Mouse (Mus musculus) megakaryocyte-erythroid progenitor cell, adult 5-6 weeks (primary cell): ENCODE results near the gene Grm1. TPM values are rescaled to one million over a fixed set of nuclear protein-coding genes. Genes with fewer than 3 reads are reported as not detected.

Experiments
- total RNA-seq, 2 experiments: library from RNA; stranded (forward) in 1 of 2; stranded (reverse) in 1 of 2; fragments of 200-1000, 215-1000 nt in 1 of 2; fragments of >200 nt in 1 of 2; fragmentation: Nextera tagmentation in 1 of 2; gene quantifications; 2 replicates each; pipeline ENCODE4 v1.2.3; 2014 to 2017

Grm1 gene
- total RNA-seq, 2 experiments from 2014 or later, result not detected

Other genes starting within 250 kb of the Grm1 start
- gene Shprh, start 67.1 kb upstream of the Grm1 start, total RNA-seq (2014; fragmentation: Nextera tagmentation), result 21.9 and 27.3 TPM in 2 replicates
- 18.0 and 25.3 TPM in 2 replicates for gene Shprh, start 67.1 kb upstream of the Grm1 start, total RNA-seq (2017)
- 11.5 and 16.8 TPM in 2 replicates for gene Fbxo30, start 199.0 kb upstream of the Grm1 start, total RNA-seq (2014; fragmentation: Nextera tagmentation)
- gene Fbxo30, start 199.0 kb upstream of the Grm1 start, total RNA-seq (2017), result 19.3 and 20.0 TPM in 2 replicates